Mouse (Mus musculus) spleen, adult 2 months (tissue): ENCODE measurements around the gene Arsa.

Experiments
- CTCF ChIP-seq: fragments of 200-500 bp; IDR thresholded peaks from 2 replicates; pipeline ENCODE4 v1.5.1; 2011; ENCODE audit warnings: mild to moderate bottlenecking, inconsistent platforms; ENCODE audit not compliant: insufficient read depth, insufficient read length, insufficient replicate concordance; ENCODE audit errors: extremely low read depth
- POLR2A ChIP-seq: fragments of 200-500 bp; IDR thresholded peaks from 2 replicates; pipeline ENCODE4 v1.6.1; 2011; ENCODE audit warnings: low read depth, low read length, inconsistent platforms

DNA sequence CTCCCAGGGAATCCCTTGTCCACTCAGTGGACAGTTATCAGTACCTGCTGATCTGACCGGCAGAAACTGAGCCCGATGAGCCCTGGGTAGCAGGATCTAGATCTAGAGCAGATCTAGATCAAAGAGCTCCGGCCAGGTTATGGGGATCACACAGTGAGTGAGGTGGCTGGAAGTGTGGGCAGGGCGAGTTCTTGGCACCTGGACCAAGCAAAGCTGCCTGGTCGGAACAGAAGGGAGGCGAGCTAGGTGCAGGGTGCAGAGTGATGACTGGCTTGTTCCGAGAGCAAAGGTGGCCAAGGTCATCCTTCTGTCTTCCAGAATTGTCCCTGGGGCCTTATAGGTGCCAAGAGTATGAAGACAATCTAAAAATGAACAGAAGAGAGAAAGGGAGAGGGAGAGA is 17.4 kb downstream of the Arsa start:
- TF ChIP-seq POLR2A: no peak
- no peak for TF ChIP-seq CTCF
